Mouse (Mus musculus) adrenal gland, postnatal 14 days (tissue): ENCODE results near the gene Lrp1. TPM values are rescaled to one million over a fixed set of nuclear protein-coding genes. Genes with fewer than 3 reads are reported as not detected.
A peak's percentile ranks its signal among the peaks of the same experiment; 100 is the strongest.
"Not testable (repeated sequence)": the region's sequence is repeated elsewhere in the genome, so short reads cannot be mapped to it uniquely, and the experiment has no call there.

Experiments
- DNase-seq: peaks from one replicate; pipeline ENCODE4 v3.0.0; 2021; ENCODE audit warnings: mixed read lengths
- long read RNA-seq, 2 experiments: library from polyadenylated mRNA; stranded (forward); transcript quantifications; one replicate each; pipeline ENCODE4 v2.0.0; 2021
- total RNA-seq: library from RNA; stranded (reverse); gene quantifications from 2 replicates; pipeline ENCODE4 v1.2.3, GENCODE M21; 2021

Lrp1 gene
- 138 and 201 TPM in 2 replicates for total RNA-seq
- long read RNA-seq, experiment 1, partial matches to known transcripts = 21 of 23 reads
- long read RNA-seq, experiment 1, other reads (novel, unspliced or antisense) = 1 of 23 reads
- long read RNA-seq, experiment 2, partial matches to known transcripts = 21 of 41 reads
- long read RNA-seq, experiment 2, other reads (novel, unspliced or antisense) = 19 of 41 reads

GRCm38 (mm10) chr10:127620406-127621190 lies at the start of gene Lrp1:
Gene Lrp1 (minus strand): TSS chr10:127621148.
- peak; percentile 28 for DNase-seq

GRCm38 (mm10) chr10:127670185-127670584 lies 49.2 kb upstream of the Lrp1 start:
- DNase-seq = no peak

- DNase-seq = no peak
Observed at GRCm38 (mm10) chr10:127669170-127669569, 48.2 kb upstream of the Lrp1 start.

GRCm38 (mm10) chr10:127668093-127669050 lies 47.4 kb upstream of the Lrp1 start, which contains the start of gene Nab2:
Gene Nab2 (minus strand): TSS chr10:127668568.
- DNase-seq = peak; percentile 90

- DNase-seq = peak; percentile 94
Observed at GRCm38 (mm10) chr10:127667269-127668092, 46.5 kb upstream of the Lrp1 start.

- peak; percentile 92 for DNase-seq
Observed at GRCm38 (mm10) chr10:127666501-127667268, 45.7 kb upstream of the Lrp1 start, which contains the start of gene Nemp1. Gene Nemp1 (plus strand): TSS chr10:127666901.

- peak; percentile 43 for DNase-seq
Observed at GRCm38 (mm10) chr10:127665366-127666181, 44.6 kb upstream of the Lrp1 start.

- DNase-seq = no peak
Observed at GRCm38 (mm10) chr10:127664891-127665290, 43.9 kb upstream of the Lrp1 start.

GRCm38 (mm10) chr10:127664166-127664565 lies 43.2 kb upstream of the Lrp1 start:
- no peak for DNase-seq

- no peak for DNase-seq
Observed at GRCm38 (mm10) chr10:127663590-127663989, 42.6 kb upstream of the Lrp1 start.

GRCm38 (mm10) chr10:127662666-127663253 lies 41.8 kb upstream of the Lrp1 start:
- DNase-seq = peak; percentile 69

GRCm38 (mm10) chr10:127661915-127662663 lies 41.1 kb upstream of the Lrp1 start:
- DNase-seq = peak; percentile 88

- DNase-seq = peak; percentile 49
Observed at GRCm38 (mm10) chr10:127661291-127661914, 40.5 kb upstream of the Lrp1 start.

- DNase-seq = no peak
Observed at GRCm38 (mm10) chr10:127659551-127659950, 38.6 kb upstream of the Lrp1 start.

GRCm38 (mm10) chr10:127658076-127658475 lies 37.1 kb upstream of the Lrp1 start:
- no peak for DNase-seq

- not testable (repeated sequence) for DNase-seq
Observed at GRCm38 (mm10) chr10:127657617-127658016, 36.7 kb upstream of the Lrp1 start.

- no peak for DNase-seq
Observed at GRCm38 (mm10) chr10:127654970-127655579, 34.1 kb upstream of the Lrp1 start.
